Mouse (Mus musculus): ENCODE measurements around the gene Mtcp1.

Mtcp1 gene

DNA sequence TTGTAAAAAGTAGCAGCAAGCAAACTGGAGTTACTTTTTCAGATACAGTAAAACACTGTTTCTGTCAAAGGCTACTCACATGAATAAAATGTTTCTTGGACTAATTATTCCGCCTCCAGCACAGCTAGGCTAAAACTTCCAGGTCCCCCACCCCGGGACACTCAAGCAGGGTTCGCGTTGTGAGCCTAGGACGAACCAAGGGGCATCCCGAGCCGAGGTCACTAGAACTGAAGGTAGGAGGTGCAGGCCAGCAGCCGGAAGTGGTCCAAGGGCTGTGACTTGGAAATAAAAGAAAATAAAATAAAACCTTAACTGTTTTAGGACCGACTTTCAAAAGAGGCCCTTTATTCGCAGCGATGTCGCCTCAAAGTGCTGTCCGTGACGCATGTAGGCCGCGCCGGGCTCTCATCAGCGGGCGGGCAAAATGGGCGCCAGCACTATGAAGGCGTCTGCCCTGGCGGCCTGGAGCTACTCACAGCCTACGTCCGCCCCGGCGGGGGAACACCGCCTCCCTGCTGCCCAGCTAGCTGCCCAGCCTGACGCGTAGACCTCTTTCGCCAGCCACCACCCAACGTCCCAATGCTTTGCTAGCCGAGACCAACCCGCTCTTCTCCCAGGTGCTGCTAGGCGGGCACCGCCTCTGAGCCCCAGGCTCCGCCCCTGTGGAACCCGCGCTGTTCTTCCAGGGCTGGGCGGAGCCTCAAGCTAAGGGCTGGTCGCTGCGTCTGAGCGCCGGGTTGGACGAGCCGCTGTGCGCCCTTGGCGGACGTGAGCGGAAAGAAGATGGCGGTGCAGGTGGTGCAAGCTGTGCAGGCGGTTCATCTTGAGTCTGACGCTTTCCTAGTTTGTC, at the start of gene Mtcp1, which contains the start of the genes Cmc4 and Brcc3:
Gene Mtcp1, minus strand, starts transcription at position 653 of the 850 bp plus-strand sequence.
Gene Cmc4, minus strand, starts transcription at position 649 of the 850 bp plus-strand sequence.
Gene Brcc3, plus strand, starts transcription at position 693 of the 850 bp plus-strand sequence.
- DNase-seq (ENCODE audit: inconsistent age in 2 of 2, low spot score in 1 of 2) = peak; percentile 92 to 95

GRCm38 (mm10) chrX:75454597-75454996, 38.2 kb upstream of the Mtcp1 start:
- DNase-seq (ENCODE audit: inconsistent age in 2 of 2, low spot score in 1 of 2) = no peak

DNA sequence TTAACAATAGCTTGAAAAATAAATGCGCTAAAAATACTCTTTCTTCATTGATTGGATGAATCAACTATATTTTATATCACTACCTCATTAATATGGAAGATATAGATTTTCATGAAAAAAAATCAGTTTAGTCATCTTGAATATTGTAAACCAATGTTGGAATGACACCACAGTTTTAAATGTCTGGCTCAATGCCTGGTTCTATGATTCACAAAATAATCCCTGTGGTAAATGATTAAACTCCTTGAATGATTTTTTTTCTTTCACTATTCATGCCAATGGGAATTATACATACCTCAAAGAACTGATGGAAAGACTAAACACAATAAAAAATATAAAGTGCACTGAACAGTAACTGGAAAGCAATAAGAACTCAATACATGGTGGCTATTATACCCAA, 6.7 kb downstream of the Mtcp1 start:
- peak in 1 of 2 experiments; percentile 39 for DNase-seq (ENCODE audit: inconsistent age in 2 of 2, low spot score in 1 of 2)

- no peak for DNase-seq (ENCODE audit: inconsistent age in 2 of 2, low spot score in 1 of 2)
These were observed 13.0 kb downstream of the Mtcp1 start for GRCm38 (mm10) chrX:75403350-75403749.

- peak in 1 of 2 experiments; percentile 27 for DNase-seq (ENCODE audit: inconsistent age in 2 of 2, low spot score in 1 of 2)
These were observed 13.7 kb downstream of the Mtcp1 start for GRCm38 (mm10) chrX:75402668-75403067.

GRCm38 (mm10) chrX:75399471-75399870, 16.9 kb downstream of the Mtcp1 start:
- DNase-seq (ENCODE audit: inconsistent age in 2 of 2, low spot score in 1 of 2) = no peak

- DNase-seq (ENCODE audit: inconsistent age in 2 of 2, low spot score in 1 of 2) = peak; percentile 83 to 86
These were observed 34.1 kb downstream of the Mtcp1 start, which contains the start of the genes Fundc2 and F8 for GRCm38 (mm10) chrX:75382195-75382771. Gene Fundc2, plus strand, starts transcription at chrX:75382399. Gene F8, minus strand, starts transcription at chrX:75382615.

- DNase-seq (ENCODE audit: inconsistent age in 2 of 2, low spot score in 1 of 2) = no peak
These were observed 34.7 kb downstream of the Mtcp1 start for GRCm38 (mm10) chrX:75381699-75382098.

- peak in 1 of 2 experiments; percentile 35 for DNase-seq (ENCODE audit: inconsistent age in 2 of 2, low spot score in 1 of 2)
These were observed 35.2 kb downstream of the Mtcp1 start for GRCm38 (mm10) chrX:75381176-75381575.

DNA sequence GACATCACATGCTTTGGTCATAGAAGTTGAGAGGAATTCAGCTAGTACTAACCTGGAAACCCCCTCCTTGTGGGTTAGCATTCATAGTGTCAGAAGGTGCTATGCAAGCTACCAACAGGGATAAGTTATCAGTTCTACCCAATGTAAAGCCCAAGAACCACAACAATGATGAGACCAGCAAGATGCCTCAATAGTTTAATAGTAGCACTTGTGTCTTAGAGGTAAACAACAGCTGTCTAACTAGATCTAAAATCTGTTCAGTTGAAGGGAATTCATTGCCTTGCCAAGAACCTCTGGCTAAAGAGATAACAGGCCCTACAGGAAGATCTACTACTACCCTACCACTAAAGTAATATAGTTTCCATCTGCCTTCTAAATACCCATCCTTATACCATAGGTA, 39.6 kb downstream of the Mtcp1 start:
- DNase-seq (ENCODE audit: inconsistent age in 2 of 2, low spot score in 1 of 2) = no peak

- peak in 1 of 2 experiments; percentile 46 for DNase-seq (ENCODE audit: inconsistent age in 2 of 2, low spot score in 1 of 2)
These were observed 43.5 kb downstream of the Mtcp1 start for GRCm38 (mm10) chrX:75372666-75373425.

GRCm38 (mm10) chrX:75370197-75370596, 46.2 kb downstream of the Mtcp1 start:
- DNase-seq (ENCODE audit: inconsistent age in 2 of 2, low spot score in 1 of 2) = peak; percentile 51 to 66

Measured in adrenal gland, adult (tissue).